Mouse (Mus musculus) lung, postnatal 0 days (tissue): Measurements from ENCODE around the gene Nmnat3. TPM values are rescaled to one million over a fixed set of nuclear protein-coding genes. Genes with fewer than 3 reads are reported as not detected.

Experiments
- ATAC-seq: fragments of 200-750 bp; cut with Nextera tagmentation; 2 replicates; pipeline ENCODE4 v1.8.0; 2017; ENCODE audit warnings: moderate library complexity
- DNase-seq: peaks from one replicate; pipeline ENCODE4 v3.0.0-alpha.2; 2016; ENCODE audit warnings: low spot score
- H3K27ac ChIP-seq: fragments of 300-500 bp; sonication (generic); 2 replicates; pipeline ENCODE4 v1.5.1; 2014; ENCODE audit warnings: antibody characterized with exemption, mild to moderate bottlenecking, low read length, mixed read lengths
- H3K27me3 ChIP-seq: fragments of 300-500 bp; sonication (generic); replicated peaks from 2 replicates; pipeline ENCODE4 v1.6.1; 2014; ENCODE audit warnings: low read length, mixed read lengths; ENCODE audit not compliant: insufficient read depth
- H3K36me3 ChIP-seq: fragments of 300-500 bp; sonication (generic); 2 replicates; pipeline ENCODE4 v1.6.1; 2014; ENCODE audit warnings: low read length, mixed read lengths; ENCODE audit not compliant: insufficient read depth
- H3K4me1 ChIP-seq: fragments of 300-500 bp; sonication (generic); 2 replicates; pipeline ENCODE4 v1.6.1; 2014; ENCODE audit warnings: antibody characterized with exemption, low read depth, low read length, mixed read lengths; ENCODE audit not compliant: insufficient read depth
- H3K4me2 ChIP-seq: fragments of 300-500 bp; sonication (generic); replicated peaks from 2 replicates; pipeline ENCODE4 v1.6.1; 2014; ENCODE audit warnings: low read depth, mild to moderate bottlenecking, low read length, moderate library complexity, mixed read lengths
- H3K4me3 ChIP-seq: fragments of 300-500 bp; sonication (generic); 2 replicates; pipeline ENCODE4 v1.5.1; 2014; ENCODE audit warnings: low read depth, low read length
- H3K9ac ChIP-seq: fragments of 300-500 bp; sonication (generic); replicated peaks from 2 replicates; pipeline ENCODE4 v1.6.1; 2014; ENCODE audit warnings: low read depth, mild to moderate bottlenecking
- H3K9me3 ChIP-seq: fragments of 300-500 bp; sonication (generic); 2 replicates; pipeline ENCODE4 v1.6.1; 2016; ENCODE audit warnings: low read length, mixed read lengths
- CTCF ChIP-seq: IDR thresholded peaks from 2 replicates; pipeline ENCODE4 v1.5.1; 2016; ENCODE audit warnings: antibody characterized with exemption, mild to moderate bottlenecking
- EP300 ChIP-seq: IDR thresholded peaks from 2 replicates; pipeline ENCODE4 v1.6.1; 2016; ENCODE audit warnings: antibody characterized with exemption, mild to moderate bottlenecking, control low read depth
- WGBS: fragments of 180-500 bp; shearing (Covaris S2); extraction: QIAGEN DNeasy Blood & Tissue Kit; methylation state at CpG from one replicate; pipeline ENCODE4 v1.1.7; 2014; 5-methylcytosine and 5-hydroxymethylcytosine counted together
- polyA plus RNA-seq: library from polyadenylated mRNA; unstranded; fragments of >200 nt; fragmentation: Nextera tagmentation; extraction: Ambion mirVana; gene quantifications from 2 replicates; pipeline ENCODE4 v1.2.1, GENCODE M21; 2015

The Nmnat3 gene
- polyA plus RNA-seq, 1 experiment from 2014 or later: 6.4 TPM

- no peak for TF ChIP-seq CTCF
- TF ChIP-seq EP300: no peak
- Histone ChIP-seq H3K36me3 (no peaks in the 10 kb centered on the region), H3K27ac (no peak overlapping the region), H3K27me3 (no peaks in the 10 kb centered on the region), H3K9ac (no peak overlapping the region), H3K4me3 (no peak overlapping the region), H3K4me2 (no peak overlapping the region), H3K9me3 (no peaks in the 10 kb centered on the region), H3K4me1 (peaks cover 3% of the 10 kb centered on the region)
- 45% methylated on average over 3 of the region's 3 CpGs for WGBS
- no peak for DNase-seq
- no peak for ATAC-seq
These were observed 134.7 kb downstream of the Nmnat3 start for GRCm38 (mm10) chr9:98421903-98422302.

GRCm38 (mm10) chr9:98422656-98423055 is 135.4 kb downstream of the Nmnat3 start, which contains the start of gene Rbp1:
Gene Rbp1, plus strand, starts transcription at chr9:98422961.
- Histone ChIP-seq H3K4me3 (no peak within 1 kb of the TSS), H3K9me3 (no peaks in the 10 kb centered on the region), H3K4me1 (peaks cover 3% of the 10 kb centered on the region), H3K4me2 (no peak within 1 kb of the TSS), H3K36me3 (no peaks in the 10 kb centered on the region), H3K27ac (no peak within 1 kb of the TSS), H3K27me3 (no peaks in the 10 kb centered on the region), H3K9ac (no peak within 1 kb of the TSS)
- ATAC-seq (no peak), DNase-seq (no peak)
- 66% methylated on average over 5 of the region's 5 CpGs for WGBS
- TF ChIP-seq EP300 (no peak), CTCF (no peak)

GRCm38 (mm10) chr9:98423691-98424090 is 136.5 kb downstream of the Nmnat3 start:
- Histone ChIP-seq H3K4me1 (peaks cover 3% of the 10 kb centered on the region), H3K4me2 (no peak overlapping the region), H3K4me3 (no peak overlapping the region), H3K9me3 (no peaks in the 10 kb centered on the region), H3K27ac (no peak overlapping the region), H3K27me3 (no peaks in the 10 kb centered on the region), H3K9ac (no peak overlapping the region), H3K36me3 (no peaks in the 10 kb centered on the region)
- DNase-seq (no peak), ATAC-seq (no peak)
- WGBS: 15% methylated on average over 4 of the region's 4 CpGs
- TF ChIP-seq CTCF (no peak), EP300 (no peak)

GRCm38 (mm10) chr9:98424291-98424690 is 137.1 kb downstream of the Nmnat3 start:
- Histone ChIP-seq H3K4me1 (peaks cover 5% of the 10 kb centered on the region), H3K9ac (no peak overlapping the region), H3K27ac (no peak overlapping the region), H3K9me3 (no peaks in the 10 kb centered on the region), H3K27me3 (no peaks in the 10 kb centered on the region), H3K4me3 (peak overlapping the region; percentile 56), H3K36me3 (no peaks in the 10 kb centered on the region), H3K4me2 (peak overlapping the region; percentile 77)
- DNase-seq (no peak), ATAC-seq (no peak)
- TF ChIP-seq EP300 (no peak), CTCF (no peak)
- 5% methylated on average over 8 of the region's 8 CpGs for WGBS

GRCm38 (mm10) chr9:98424725-98425210 is 137.5 kb downstream of the Nmnat3 start:
- TF ChIP-seq CTCF (no peak), EP300 (no peak)
- ATAC-seq (peak; percentile 76), DNase-seq (peak; percentile 74)
- peak overlapping the region; percentile 56 for H3K4me3 ChIP-seq
- H3K9me3 ChIP-seq: no peaks in the 10 kb centered on the region
- no peaks in the 10 kb centered on the region for H3K27me3 ChIP-seq
- under 1% methylated on average over 42 of the region's 42 CpGs for WGBS
- H3K9ac ChIP-seq: peak overlapping the region; percentile 56
- H3K36me3 ChIP-seq: no peaks in the 10 kb centered on the region
- H3K4me1 ChIP-seq: peaks cover 9% of the 10 kb centered on the region
- H3K4me2 ChIP-seq: peak overlapping the region; percentile 77
- 0 out of 2 replicates have a peak overlapping the region, but pooled peaks have one; percentile 43 for H3K27ac ChIP-seq

- 13% methylated on average over 19 of the region's 19 CpGs for WGBS
- Histone ChIP-seq H3K9me3 (no peaks in the 10 kb centered on the region), H3K4me2 (peak overlapping the region; percentile 77), H3K4me1 (peaks cover 13% of the 10 kb centered on the region), H3K9ac (peak overlapping the region; percentile 56; the same call in 1 of the 2 replicates), H3K27me3 (no peaks in the 10 kb centered on the region), H3K27ac (peak overlapping the region; percentile 43), H3K4me3 (peak overlapping the region; percentile 56), H3K36me3 (no peaks in the 10 kb centered on the region)
- TF ChIP-seq CTCF: no peak
- TF ChIP-seq EP300: no peak
- no peak for ATAC-seq
- no peak for DNase-seq
These were observed 138.2 kb downstream of the Nmnat3 start for GRCm38 (mm10) chr9:98425351-98425880.
